Mouse (Mus musculus) erythroblast, embryonic 14.5 days (primary cell): ENCODE data around the gene Il18.

Experiments used
- GATA1 ChIP-seq: IDR thresholded peaks from 2 replicates; pipeline ENCODE4 v1.6.1; 2012; ENCODE audit warnings: low read length, inconsistent platforms, mixed read lengths
- TAL1 ChIP-seq: IDR thresholded peaks from 3 replicates; pipeline ENCODE4 v1.6.1; 2012; ENCODE audit warnings: low read length, inconsistent platforms, mixed read lengths

DNA sequence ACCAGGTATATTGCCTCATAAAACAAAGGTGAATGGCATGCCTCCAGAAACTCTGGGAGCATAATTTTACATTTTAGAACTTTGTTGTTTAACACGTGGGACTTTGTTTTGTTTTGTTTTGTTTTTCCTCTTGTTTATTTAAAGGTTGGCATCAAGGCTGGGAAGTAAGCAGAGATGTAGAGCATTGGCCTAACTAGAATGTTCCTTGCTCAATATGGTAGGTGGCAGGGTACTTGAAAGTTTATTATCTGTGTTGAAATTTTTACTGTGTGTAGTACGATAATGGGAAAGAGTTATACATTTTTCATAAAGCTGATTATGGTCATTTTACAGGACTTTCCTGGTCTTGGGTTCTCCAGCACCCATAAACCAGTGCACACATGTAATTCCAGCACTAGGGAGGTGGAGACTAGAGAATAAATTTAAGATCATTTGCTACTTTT is 7.3 kb downstream of the Il18 start:
- TF ChIP-seq TAL1 (no peak), GATA1 (no peak)
